Mouse (Mus musculus) ES-E14 (cell line): ENCODE measurements around the gene Iffo2.

Source experiments
- CHD2 ChIP-seq: IDR thresholded peaks from 2 replicates; pipeline ENCODE4 v1.6.1; 2014; ENCODE audit warnings: mild to moderate bottlenecking, low read depth, low read length, inconsistent platforms
- HCFC1 ChIP-seq: IDR thresholded peaks from 2 replicates; pipeline ENCODE4 v1.6.1; 2012; ENCODE audit warnings: low read length, inconsistent platforms, borderline replicate concordance; ENCODE audit not compliant: insufficient read depth
- MAFK ChIP-seq: IDR thresholded peaks from 2 replicates; pipeline ENCODE4 v1.6.1; 2014; ENCODE audit warnings: mild to moderate bottlenecking, low read depth, low read length, inconsistent platforms; ENCODE audit not compliant: insufficient read depth
- ZNF384 ChIP-seq: IDR thresholded peaks from 2 replicates; pipeline ENCODE4 v1.6.1; 2012; ENCODE audit warnings: low read depth, low read length, inconsistent platforms

- TF ChIP-seq HCFC1 (no peak), MAFK (no peak), CHD2 (no peak), ZNF384 (no peak)
Observed at GRCm38 (mm10) chr4:139597286-139598284, 67.2 kb downstream of the Iffo2 start.
